Mouse (Mus musculus) spleen, adult 2 months (tissue): ENCODE measurements around the gene Skap1.

ENCODE experiments used
- CTCF ChIP-seq: fragments of 200-500 bp; IDR thresholded peaks from 2 replicates; pipeline ENCODE4 v1.5.1; 2011; ENCODE audit warnings: mild to moderate bottlenecking, inconsistent platforms; ENCODE audit not compliant: insufficient read depth, insufficient read length, insufficient replicate concordance; ENCODE audit errors: extremely low read depth
- POLR2A ChIP-seq: fragments of 200-500 bp; IDR thresholded peaks from 2 replicates; pipeline ENCODE4 v1.6.1; 2011; ENCODE audit warnings: low read depth, low read length, inconsistent platforms

GRCm38 (mm10) chr11:96732657-96733056, 268.3 kb downstream of the Skap1 start:
- TF ChIP-seq CTCF: no peak
- TF ChIP-seq POLR2A: no peak
